Mouse (Mus musculus) ES-Bruce4 (cell line): ENCODE results near the gene Gas1.

Source experiments
- CTCF ChIP-seq: IDR thresholded peaks from one replicate; pipeline ENCODE4 v1.8.1; 2011; ENCODE audit warnings: low read depth, low read length
- EP300 ChIP-seq: IDR thresholded peaks from 2 replicates; pipeline ENCODE4 v1.6.1; 2011; ENCODE audit warnings: low read depth, low read length; ENCODE audit not compliant: insufficient read depth

DNA sequence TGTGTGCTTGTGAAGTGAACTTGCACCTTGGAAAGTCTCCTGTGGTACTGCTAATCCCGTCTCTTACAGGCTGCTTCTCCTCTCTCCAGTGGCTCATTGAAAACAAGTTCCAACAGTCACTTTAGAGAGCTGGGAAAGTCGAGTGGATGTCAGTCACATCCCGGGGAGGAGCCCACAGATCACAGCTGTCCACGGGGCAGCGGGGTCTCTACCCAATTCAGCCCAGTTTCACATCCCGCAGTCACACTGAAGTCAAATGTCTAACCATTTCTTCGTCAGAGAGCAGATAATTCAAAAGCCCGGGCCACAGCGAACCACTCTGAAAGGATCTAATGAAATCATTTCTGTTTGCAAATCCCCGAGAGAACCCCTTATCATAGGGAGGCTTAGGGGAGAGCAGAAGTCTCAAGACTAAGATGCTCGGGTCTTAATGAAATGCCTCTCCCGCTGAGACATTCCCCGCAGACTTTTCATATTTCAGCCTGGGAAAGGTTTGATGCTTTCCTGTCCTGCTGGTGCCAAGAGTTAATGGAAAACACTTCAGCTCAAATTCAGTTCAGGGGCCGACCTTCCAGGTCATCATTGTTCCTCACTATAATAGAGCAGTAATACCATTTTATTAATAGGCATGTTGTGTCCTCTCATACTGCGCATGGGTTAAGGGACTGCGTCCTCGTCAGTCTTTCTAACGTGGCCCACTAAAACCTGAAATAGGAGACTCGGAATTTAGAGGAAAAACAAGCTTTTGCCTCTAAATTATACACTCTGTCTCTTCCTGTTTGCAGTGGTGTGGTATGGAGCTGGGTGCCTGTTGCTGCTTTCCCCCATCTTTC is 20.7 kb downstream of the Gas1 start:
- TF ChIP-seq CTCF: no peak
- no peak for TF ChIP-seq EP300
